Mouse (Mus musculus): Measurements from ENCODE around the gene 5730596B20Rik. TPM values are rescaled to one million over a fixed set of nuclear protein-coding genes. Genes with fewer than 3 reads are reported as not detected.

5730596B20Rik gene
- total RNA-seq, 2 experiments from 2014 or later = not detected

- DNase-seq (ENCODE audit: low spot score in 2 of 2) = no peak
Observed at GRCm38 (mm10) chr6:52162093-52162380, 15.3 kb upstream of the 5730596B20Rik start.

- DNase-seq (ENCODE audit: low spot score in 2 of 2) = no peak
Observed at GRCm38 (mm10) chr6:52162611-52163365, 14.5 kb upstream of the 5730596B20Rik start.

GRCm38 (mm10) chr6:52163366-52164031 lies 13.8 kb upstream of the 5730596B20Rik start:
- no peak for DNase-seq (ENCODE audit: low spot score in 2 of 2)

GRCm38 (mm10) chr6:52164051-52164625 lies 13.2 kb upstream of the 5730596B20Rik start:
- DNase-seq (ENCODE audit: low spot score in 2 of 2) = no peak

GRCm38 (mm10) chr6:52164626-52165440 lies 12.5 kb upstream of the 5730596B20Rik start, which contains the start of gene Hoxa2:
TSS of gene Hoxa2 (minus strand) at chr6:52164831.
- DNase-seq (ENCODE audit: low spot score in 2 of 2) = no peak

GRCm38 (mm10) chr6:52165441-52166370 lies 11.6 kb upstream of the 5730596B20Rik start:
- DNase-seq (ENCODE audit: low spot score in 2 of 2) = no peak

GRCm38 (mm10) chr6:52166431-52167077 lies 10.7 kb upstream of the 5730596B20Rik start:
- DNase-seq (ENCODE audit: low spot score in 2 of 2) = no peak

- no peak for DNase-seq (ENCODE audit: low spot score in 2 of 2)
Observed at GRCm38 (mm10) chr6:52167176-52167575, 10.1 kb upstream of the 5730596B20Rik start.

GRCm38 (mm10) chr6:52167736-52168161 lies 9.5 kb upstream of the 5730596B20Rik start:
- no peak for DNase-seq (ENCODE audit: low spot score in 2 of 2)

GRCm38 (mm10) chr6:52168191-52169055 lies 8.9 kb upstream of the 5730596B20Rik start:
- no peak for DNase-seq (ENCODE audit: low spot score in 2 of 2)

- no peak for DNase-seq (ENCODE audit: low spot score in 2 of 2)
Observed at GRCm38 (mm10) chr6:52169499-52170165, 7.7 kb upstream of the 5730596B20Rik start.

- DNase-seq (ENCODE audit: low spot score in 2 of 2) = no peak
Observed at GRCm38 (mm10) chr6:52170166-52170897, 7.0 kb upstream of the 5730596B20Rik start.

GRCm38 (mm10) chr6:52170898-52171223 lies 6.4 kb upstream of the 5730596B20Rik start:
- DNase-seq (ENCODE audit: low spot score in 2 of 2) = no peak

GRCm38 (mm10) chr6:52171331-52171730 lies 6.0 kb upstream of the 5730596B20Rik start:
- no peak for DNase-seq (ENCODE audit: low spot score in 2 of 2)

GRCm38 (mm10) chr6:52171938-52172337 lies 5.4 kb upstream of the 5730596B20Rik start:
- no peak for DNase-seq (ENCODE audit: low spot score in 2 of 2)

GRCm38 (mm10) chr6:52172501-52172900 lies 4.8 kb upstream of the 5730596B20Rik start:
- DNase-seq (ENCODE audit: low spot score in 2 of 2) = no peak

GRCm38 (mm10) chr6:52173648-52174047 lies 3.6 kb upstream of the 5730596B20Rik start:
- DNase-seq (ENCODE audit: low spot score in 2 of 2) = no peak

All from layer of hippocampus, adult 18-20 months (tissue).